Mouse (Mus musculus) lung, embryonic 14.5 days (tissue): Measurements from ENCODE around the gene Anapc5. TPM values are rescaled to one million over a fixed set of nuclear protein-coding genes. Genes with fewer than 3 reads are reported as not detected.

Experiments used
- ATAC-seq: fragments of 200-750 bp; cut with Nextera tagmentation; 2 replicates; pipeline ENCODE4 v1.8.0; 2017; ENCODE audit warnings: mild to moderate bottlenecking, moderate TSS enrichment, moderate library complexity; ENCODE audit not compliant: insufficient read depth
- DNase-seq: peaks from one replicate; pipeline ENCODE4 v3.0.0-alpha.2; 2015
- H3K27ac ChIP-seq: fragments of 300-500 bp; sonication (generic); 2 replicates; pipeline ENCODE4 v1.5.1; 2014; ENCODE audit warnings: low read depth, mild to moderate bottlenecking, moderate library complexity
- H3K27me3 ChIP-seq: fragments of 300-500 bp; sonication (generic); 2 replicates; pipeline ENCODE4 v1.6.1; 2014; ENCODE audit warnings: low read length, control low read depth; ENCODE audit not compliant: insufficient read depth
- H3K36me3 ChIP-seq: fragments of 300-500 bp; sonication (generic); 2 replicates; pipeline ENCODE4 v1.6.1; 2014; ENCODE audit warnings: control low read depth; ENCODE audit not compliant: insufficient read depth
- H3K4me1 ChIP-seq: fragments of 300-500 bp; sonication (generic); 2 replicates; pipeline ENCODE4 v1.6.1; 2014; ENCODE audit warnings: antibody characterized with exemption, control low read depth; ENCODE audit not compliant: insufficient read depth
- H3K4me2 ChIP-seq: fragments of 300-500 bp; sonication (generic); 2 replicates; pipeline ENCODE4 v1.6.1; 2014; ENCODE audit warnings: mild to moderate bottlenecking
- H3K4me3 ChIP-seq: fragments of 300-500 bp; sonication (generic); 2 replicates; pipeline ENCODE4 v1.5.1; 2014; ENCODE audit warnings: low read depth, low read length
- H3K9ac ChIP-seq: fragments of 300-500 bp; sonication (generic); 2 replicates; pipeline ENCODE4 v1.6.1; 2014
- H3K9me3 ChIP-seq: fragments of 300-500 bp; sonication (generic); 2 replicates; pipeline ENCODE4 v1.6.1; 2016; ENCODE audit warnings: low read depth, low read length, control low read depth
- CTCF ChIP-seq: IDR thresholded peaks from 2 replicates; pipeline ENCODE4 v1.5.1; 2016; ENCODE audit warnings: antibody characterized with exemption, low read depth
- WGBS: fragments of 180-500 bp; shearing (Covaris S2); extraction: QIAGEN DNeasy Blood & Tissue Kit; methylation state at CpG from one replicate; pipeline ENCODE4 v1.1.7; 2014; 5-methylcytosine and 5-hydroxymethylcytosine counted together
- polyA plus RNA-seq: library from polyadenylated mRNA; unstranded; fragments of >200 nt; fragmentation: Nextera tagmentation; extraction: Ambion mirVana; gene quantifications from 2 replicates; pipeline ENCODE4 v1.2.1, GENCODE M21; 2014

The Anapc5 gene
- polyA plus RNA-seq, 1 experiment from 2014 or later, result 472 TPM

DNA sequence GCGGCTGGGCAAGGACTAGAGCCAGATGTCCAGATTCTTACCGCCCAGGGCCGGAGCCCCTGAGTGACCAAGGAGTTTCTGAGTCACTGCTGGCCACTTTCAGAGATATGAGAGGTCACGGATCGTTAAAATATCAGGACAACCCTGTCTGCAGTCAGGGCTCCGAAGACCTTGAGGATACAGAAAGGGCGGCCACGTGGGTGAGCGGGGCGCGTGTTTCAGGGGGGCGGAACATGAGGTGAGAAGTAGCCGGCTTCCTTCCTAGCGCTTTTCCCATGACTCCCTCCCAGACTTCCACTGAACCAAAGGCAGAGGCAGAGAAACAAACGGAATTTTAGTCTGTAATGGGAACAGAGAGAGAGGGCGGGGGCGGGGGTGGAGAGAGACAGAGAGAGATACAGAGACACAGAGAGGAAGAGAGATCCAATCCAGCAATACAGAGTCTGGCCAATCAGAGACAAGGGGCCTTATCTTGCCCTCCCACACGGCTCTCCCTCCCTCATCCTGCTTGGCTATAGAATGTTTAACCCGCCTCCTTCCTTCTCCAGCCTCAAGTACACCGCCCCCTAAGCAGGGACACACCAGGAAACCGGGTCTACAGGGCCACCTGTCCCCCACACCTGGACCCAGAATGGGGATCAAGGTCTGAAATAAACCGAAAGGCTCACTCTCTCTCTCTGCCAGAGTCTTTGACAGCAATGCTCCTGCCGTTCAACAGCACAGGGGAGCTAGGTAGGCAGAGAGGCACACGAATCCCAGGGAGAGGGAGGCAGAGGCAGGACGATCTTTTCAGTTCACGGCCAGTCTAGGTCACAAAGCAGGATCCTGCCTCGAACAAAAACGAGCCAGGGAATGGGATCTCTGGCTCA, 46.2 kb downstream of the Anapc5 start:
- 72% methylated on average over 28 of the region's 28 CpGs for WGBS
- 0 out of 2 replicates have a peak overlapping the region, but pooled peaks have one; percentile 18 for H3K4me2 ChIP-seq
- peaks cover 3% of the 10 kb centered on the region; the same call in 1 of the 2 replicates for H3K9me3 ChIP-seq
- H3K36me3 ChIP-seq, result no peaks in the 10 kb centered on the region
- no peak for TF ChIP-seq CTCF
- no peak overlapping the region for H3K27ac ChIP-seq
- H3K27me3 ChIP-seq, result no peaks in the 10 kb centered on the region
- ATAC-seq (no peak), DNase-seq (no peak)
- H3K4me1 ChIP-seq, result 0 out of 2 replicates have a peak, but pooled peaks cover 4% of the 10 kb centered on the region
- no peak overlapping the region for H3K4me3 ChIP-seq
- H3K9ac ChIP-seq, result no peak overlapping the region

DNA sequence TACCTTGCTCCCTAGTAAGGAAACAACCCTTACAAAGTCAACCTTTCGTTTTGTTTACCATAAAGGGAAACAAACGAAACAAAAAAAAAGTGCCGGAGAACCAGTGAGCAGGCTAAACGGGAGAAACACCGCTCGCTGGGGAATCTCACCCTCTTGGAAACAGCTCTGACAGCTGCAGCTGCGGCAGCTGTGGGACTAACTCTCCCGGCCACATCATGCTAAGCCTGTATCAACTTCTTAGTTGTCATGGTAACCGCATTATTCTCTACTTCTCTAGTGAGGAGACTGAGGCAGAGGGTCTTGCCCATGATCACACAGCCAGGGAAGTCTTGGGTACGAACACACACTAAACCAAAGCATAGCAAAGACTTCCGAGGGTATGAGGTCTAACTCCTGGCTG, 47.4 kb downstream of the Anapc5 start:
- H3K27ac ChIP-seq, result no peak overlapping the region
- 0 out of 2 replicates have a peak, but pooled peaks cover 4% of the 10 kb centered on the region for H3K4me1 ChIP-seq
- H3K36me3 ChIP-seq, result 0 out of 2 replicates have a peak, but pooled peaks cover 2% of the 10 kb centered on the region
- TF ChIP-seq CTCF, result no peak
- WGBS, result 82% methylated on average over 11 of the region's 11 CpGs
- DNase-seq (no peak), ATAC-seq (no peak)
- H3K27me3 ChIP-seq, result no peaks in the 10 kb centered on the region
- no peak overlapping the region for H3K4me2 ChIP-seq
- no peak overlapping the region for H3K9ac ChIP-seq
- H3K9me3 ChIP-seq, result peaks cover 3% of the 10 kb centered on the region; the same call in 1 of the 2 replicates
- H3K4me3 ChIP-seq, result no peak overlapping the region

DNA sequence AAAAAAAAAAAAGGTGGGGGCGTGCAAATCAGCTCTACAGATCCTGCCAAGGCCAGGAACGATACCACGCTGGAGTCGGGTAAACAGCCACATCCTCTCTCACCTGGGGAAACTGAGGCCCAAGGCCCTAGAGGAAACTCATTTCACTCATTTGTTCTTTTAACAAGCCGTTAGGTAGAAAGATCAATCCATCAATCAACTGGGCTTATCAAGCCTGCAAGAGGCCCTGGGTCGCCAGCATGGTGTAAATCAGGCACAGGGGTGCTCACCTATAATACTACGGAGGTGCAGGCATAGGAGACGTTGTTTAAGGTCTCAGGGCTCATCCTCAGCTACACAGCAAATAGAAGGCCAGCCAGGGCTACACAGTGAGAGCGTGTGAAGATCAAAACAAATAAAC, 49.7 kb downstream of the Anapc5 start:
- TF ChIP-seq CTCF, result no peak
- no peak for ATAC-seq
- no peak for DNase-seq
- peaks cover 3% of the 10 kb centered on the region; the same call in 1 of the 2 replicates for H3K9me3 ChIP-seq
- H3K9ac ChIP-seq, result no peak overlapping the region
- H3K4me3 ChIP-seq, result no peak overlapping the region
- no peak overlapping the region for H3K27ac ChIP-seq
- WGBS, result 72% methylated on average over 9 of the region's 9 CpGs
- H3K36me3 ChIP-seq, result 0 out of 2 replicates have a peak, but pooled peaks cover 6% of the 10 kb centered on the region
- H3K4me2 ChIP-seq, result peak overlapping the region; percentile 34; the same call in 1 of the 2 replicates
- 0 out of 2 replicates have a peak, but pooled peaks cover 4% of the 10 kb centered on the region for H3K4me1 ChIP-seq
- no peaks in the 10 kb centered on the region for H3K27me3 ChIP-seq

DNA sequence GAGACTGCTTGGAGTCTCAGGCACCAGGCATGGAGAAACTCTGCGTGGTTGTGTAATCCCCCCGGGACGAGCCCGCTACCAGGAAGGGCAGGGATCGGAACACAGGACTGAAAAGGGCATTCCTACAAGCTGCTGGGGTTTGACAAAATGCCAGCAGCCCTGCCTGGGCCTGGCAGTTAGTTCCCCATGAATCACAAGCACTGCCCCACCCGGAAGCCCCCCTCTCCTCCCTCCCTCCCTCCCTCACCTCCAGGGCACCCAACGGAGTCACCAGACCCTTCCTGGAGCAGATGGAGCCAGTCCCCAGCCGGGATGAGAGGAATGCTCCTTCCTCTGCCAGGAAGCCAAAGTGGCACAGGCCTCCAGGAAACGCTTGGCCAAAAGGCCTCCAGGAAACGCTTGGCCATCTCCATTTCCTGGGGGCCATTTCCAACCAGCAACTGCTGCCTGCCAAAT, 50.3 kb downstream of the Anapc5 start:
- H3K4me2 ChIP-seq, result peak overlapping the region; percentile 34
- peak; percentile 39; the same call in 1 of the 2 replicates for ATAC-seq

DNA sequence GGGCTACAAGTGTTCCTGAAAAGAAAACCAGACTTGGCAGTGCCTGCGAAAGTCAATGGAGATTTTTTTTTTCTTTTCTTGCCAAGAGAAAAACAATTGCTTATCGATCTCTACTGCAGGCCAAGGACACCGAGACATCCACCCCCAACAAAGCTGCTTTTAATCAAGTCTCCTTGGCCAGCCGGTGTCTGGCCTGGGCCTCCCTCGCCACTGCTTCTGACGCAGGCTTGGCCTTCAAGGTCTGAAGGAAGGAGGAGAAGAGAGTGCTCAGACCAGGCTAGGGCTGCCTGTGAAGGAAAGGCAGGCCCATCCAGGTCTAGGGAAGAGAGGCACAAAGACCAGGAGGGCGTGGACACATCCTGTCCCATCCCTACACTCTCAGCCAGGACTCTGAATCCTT, 50.8 kb downstream of the Anapc5 start:
- Histone ChIP-seq H3K4me3 (no peak overlapping the region), H3K9ac (peak overlapping the region; percentile 29), H3K4me2 (peak overlapping the region; percentile 34), H3K9me3 (no peaks in the 10 kb centered on the region), H3K4me1 (0 out of 2 replicates have a peak, but pooled peaks cover 4% of the 10 kb centered on the region), H3K36me3 (0 out of 2 replicates have a peak, but pooled peaks cover 6% of the 10 kb centered on the region), H3K27me3 (no peaks in the 10 kb centered on the region), H3K27ac (peak overlapping the region; percentile 84)
- WGBS, result 65% methylated on average over 7 of the region's 7 CpGs
- TF ChIP-seq CTCF, result no peak
- DNase-seq (peak; percentile 15), ATAC-seq (peak; percentile 45; the same call in 1 of the 2 replicates)

More for the DNA sequence above, 50.3 kb downstream of the Anapc5 start:
- Histone ChIP-seq H3K4me3 (no peak overlapping the region), H3K9ac (peak overlapping the region; percentile 29; the same call in 1 of the 2 replicates), H3K9me3 (no peaks in the 10 kb centered on the region), H3K27me3 (no peaks in the 10 kb centered on the region), H3K36me3 (0 out of 2 replicates have a peak, but pooled peaks cover 6% of the 10 kb centered on the region), H3K4me1 (0 out of 2 replicates have a peak, but pooled peaks cover 4% of the 10 kb centered on the region), H3K27ac (peak overlapping the region; percentile 84)
- WGBS, result 41% methylated on average over 10 of the region's 10 CpGs
- no peak for TF ChIP-seq CTCF
- DNase-seq, result peak; percentile 80

DNA sequence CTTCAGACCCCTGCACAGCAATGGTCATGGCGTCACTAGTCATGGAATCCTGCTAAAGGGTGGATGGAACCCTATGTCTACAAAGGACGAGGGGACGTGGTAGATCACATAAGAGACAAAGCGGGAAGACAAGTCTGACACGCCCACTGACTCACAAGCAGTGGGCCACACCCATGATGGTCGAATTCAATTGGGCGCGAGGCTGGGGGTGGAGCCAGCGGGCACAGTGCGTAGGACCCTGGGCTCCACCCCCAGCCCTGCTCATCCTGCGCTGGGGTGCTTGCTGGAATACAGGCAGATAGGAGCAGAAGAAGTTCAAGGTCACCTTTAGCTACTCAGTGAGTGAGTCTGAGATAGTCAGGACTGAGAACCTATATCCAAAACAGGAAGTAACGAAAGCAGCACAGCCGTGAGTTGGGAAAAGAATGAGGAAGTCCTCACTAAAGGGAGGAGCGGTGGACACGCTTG, 52.0 kb downstream of the Anapc5 start:
- ATAC-seq (no peak), DNase-seq (no peak)
- Histone ChIP-seq H3K36me3 (0 out of 2 replicates have a peak, but pooled peaks cover 6% of the 10 kb centered on the region), H3K27me3 (no peaks in the 10 kb centered on the region), H3K4me1 (0 out of 2 replicates have a peak, but pooled peaks cover 4% of the 10 kb centered on the region), H3K4me3 (no peak overlapping the region), H3K4me2 (no peak overlapping the region), H3K9ac (no peak overlapping the region), H3K27ac (no peak overlapping the region), H3K9me3 (no peaks in the 10 kb centered on the region)
- TF ChIP-seq CTCF, result no peak
- WGBS, result 81% methylated on average over 15 of the region's 15 CpGs

DNA sequence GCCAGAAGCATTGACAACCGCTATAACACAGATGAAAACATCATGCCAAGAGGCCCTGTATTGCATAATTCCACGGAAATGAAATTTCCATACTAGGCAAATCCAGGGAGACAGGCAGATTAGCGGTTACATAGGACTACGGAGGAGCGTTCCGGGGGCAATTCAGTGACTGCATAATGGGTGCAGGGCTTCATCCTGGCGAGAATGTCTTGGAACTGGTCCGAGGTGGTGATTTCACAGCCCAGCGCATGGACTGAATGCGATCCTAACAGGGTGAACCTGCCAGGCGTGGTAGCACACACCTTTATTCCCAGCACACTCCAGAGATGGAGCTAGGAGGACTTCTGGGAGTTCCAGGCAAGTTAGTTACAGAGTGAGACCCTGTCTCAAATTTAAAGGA, 53.9 kb downstream of the Anapc5 start:
- Histone ChIP-seq H3K9me3 (no peaks in the 10 kb centered on the region), H3K4me3 (no peak overlapping the region), H3K36me3 (0 out of 2 replicates have a peak, but pooled peaks cover 6% of the 10 kb centered on the region), H3K4me2 (no peak overlapping the region), H3K4me1 (0 out of 2 replicates have a peak, but pooled peaks cover 4% of the 10 kb centered on the region), H3K27ac (no peak overlapping the region), H3K9ac (no peak overlapping the region), H3K27me3 (no peaks in the 10 kb centered on the region)
- DNase-seq (no peak), ATAC-seq (no peak)
- TF ChIP-seq CTCF, result no peak
- WGBS, result 92% methylated on average over 11 of the region's 11 CpGs
